Mouse (Mus musculus) forebrain, embryonic 16.5 days (tissue): Measurements from ENCODE around the gene 4933424G06Rik. TPM values are rescaled to one million over a fixed set of nuclear protein-coding genes. Genes with fewer than 3 reads are reported as not detected.

Experiments used
- ATAC-seq: fragments of 200-750 bp; cut with Nextera tagmentation; 2 replicates; pipeline ENCODE4 v1.8.0; 2017; ENCODE audit warnings: mild to moderate bottlenecking, moderate library complexity
- H3K27ac ChIP-seq: fragments of 300-500 bp; sonication (generic); 2 replicates; pipeline ENCODE4 v1.5.1; 2014; ENCODE audit warnings: low read length, control low read depth
- H3K27me3 ChIP-seq: fragments of 300-500 bp; sonication (generic); replicated peaks from 2 replicates; pipeline ENCODE4 v1.6.1; 2014; ENCODE audit warnings: low read length; ENCODE audit not compliant: control insufficient read depth, insufficient read depth
- H3K36me3 ChIP-seq: fragments of 300-500 bp; sonication (generic); 2 replicates; pipeline ENCODE4 v1.6.1; 2014; ENCODE audit not compliant: control insufficient read depth, insufficient read depth
- H3K4me1 ChIP-seq: fragments of 300-500 bp; sonication (generic); replicated peaks from 2 replicates; pipeline ENCODE4 v1.6.1; 2014; ENCODE audit warnings: low read length; ENCODE audit not compliant: control insufficient read depth, insufficient read depth
- H3K4me2 ChIP-seq: fragments of 300-500 bp; sonication (generic); 2 replicates; pipeline ENCODE4 v1.6.1; 2014; ENCODE audit warnings: mild to moderate bottlenecking, low read length, control low read depth
- H3K4me3 ChIP-seq: fragments of 300-500 bp; sonication (generic); replicated peaks from 2 replicates; pipeline ENCODE4 v1.5.1; 2014; ENCODE audit warnings: mild to moderate bottlenecking, low read length, control low read depth
- H3K9ac ChIP-seq: fragments of 300-500 bp; sonication (generic); replicated peaks from 2 replicates; pipeline ENCODE4 v1.6.1; 2014; ENCODE audit warnings: low read depth, low read length, control low read depth
- H3K9me3 ChIP-seq: fragments of 300-500 bp; sonication (generic); 2 replicates; pipeline ENCODE4 v1.6.1; 2016; ENCODE audit warnings: low read length; ENCODE audit not compliant: control insufficient read depth
- WGBS: fragments of 180-500 bp; shearing (Covaris S2); extraction: QIAGEN DNeasy Blood & Tissue Kit; methylation state at CpG from one replicate; pipeline ENCODE4 v1.1.7; 2014; 5-methylcytosine and 5-hydroxymethylcytosine counted together
- polyA plus RNA-seq: library from polyadenylated mRNA; unstranded; fragments of >200 nt; fragmentation: Nextera tagmentation; extraction: Ambion mirVana; gene quantifications from 2 replicates; pipeline ENCODE4 v1.2.1, GENCODE M21; 2015

Gene 4933424G06Rik
- polyA plus RNA-seq, 1 experiment from 2014 or later: 0.77 TPM

- Histone ChIP-seq H3K4me3 (no peak overlapping the region), H3K9ac (no peak overlapping the region), H3K27me3 (no peaks in the 10 kb centered on the region), H3K36me3 (no peaks in the 10 kb centered on the region), H3K4me1 (no peaks in the 10 kb centered on the region), H3K9me3 (no peaks in the 10 kb centered on the region), H3K4me2 (no peak overlapping the region), H3K27ac (no peak overlapping the region)
- ATAC-seq: peak; percentile 67
- 18% methylated on average over 4 of the region's 4 CpGs for WGBS
These were observed 27.4 kb downstream of the 4933424G06Rik start for GRCm38 (mm10) chr1:36737300-36737699.

GRCm38 (mm10) chr1:36739231-36739630, 29.3 kb downstream of the 4933424G06Rik start:
- WGBS: 64% methylated on average over 5 of the region's 5 CpGs
- Histone ChIP-seq H3K27me3 (no peaks in the 10 kb centered on the region), H3K9ac (no peak overlapping the region), H3K9me3 (no peaks in the 10 kb centered on the region), H3K36me3 (no peaks in the 10 kb centered on the region), H3K4me3 (no peak overlapping the region), H3K4me2 (no peak overlapping the region), H3K27ac (no peak overlapping the region), H3K4me1 (peaks cover 2% of the 10 kb centered on the region)
- ATAC-seq: no peak

GRCm38 (mm10) chr1:36743046-36743445, 33.1 kb downstream of the 4933424G06Rik start:
- Histone ChIP-seq H3K9ac (no peak overlapping the region), H3K36me3 (no peaks in the 10 kb centered on the region), H3K27me3 (no peaks in the 10 kb centered on the region), H3K9me3 (no peaks in the 10 kb centered on the region), H3K27ac (no peak overlapping the region), H3K4me1 (peaks cover 6% of the 10 kb centered on the region), H3K4me3 (no peak overlapping the region), H3K4me2 (no peak overlapping the region)
- 83% methylated on average over 9 of the region's 9 CpGs for WGBS
- ATAC-seq: no peak

- Histone ChIP-seq H3K4me3 (peak overlapping the region; percentile 37), H3K27ac (peak overlapping the region; percentile 1; the same call in 1 of the 2 replicates), H3K9me3 (no peaks in the 10 kb centered on the region), H3K9ac (no peak overlapping the region), H3K36me3 (no peaks in the 10 kb centered on the region), H3K4me1 (peaks cover 6% of the 10 kb centered on the region), H3K27me3 (no peaks in the 10 kb centered on the region), H3K4me2 (peak overlapping the region; percentile 50)
- 21% methylated on average over 17 of the region's 17 CpGs for WGBS
- peak; percentile 89 for ATAC-seq
These were observed 34.5 kb downstream of the 4933424G06Rik start for GRCm38 (mm10) chr1:36744268-36744944.

GRCm38 (mm10) chr1:36745661-36746060, 35.7 kb downstream of the 4933424G06Rik start:
- no peaks in the 10 kb centered on the region for H3K9me3 ChIP-seq
- peaks cover 6% of the 10 kb centered on the region for H3K4me1 ChIP-seq
- no peak overlapping the region for H3K4me2 ChIP-seq
- WGBS: 47% methylated on average over 4 of the region's 4 CpGs
- ATAC-seq: no peak
- H3K9ac ChIP-seq: no peak overlapping the region
- H3K27ac ChIP-seq: no peak overlapping the region
- no peaks in the 10 kb centered on the region for H3K36me3 ChIP-seq
- H3K4me3 ChIP-seq: no peak overlapping the region
- H3K27me3 ChIP-seq: no peaks in the 10 kb centered on the region

- ATAC-seq: no peak
- Histone ChIP-seq H3K9ac (no peak overlapping the region), H3K27ac (no peak overlapping the region), H3K4me3 (no peak overlapping the region), H3K36me3 (no peaks in the 10 kb centered on the region), H3K27me3 (no peaks in the 10 kb centered on the region), H3K4me1 (peaks cover 6% of the 10 kb centered on the region), H3K9me3 (no peaks in the 10 kb centered on the region), H3K4me2 (no peak overlapping the region)
- 41% methylated on average over 15 of the region's 15 CpGs for WGBS
These were observed 36.5 kb downstream of the 4933424G06Rik start for GRCm38 (mm10) chr1:36746452-36746851.

GRCm38 (mm10) chr1:36753932-36754675, 44.2 kb downstream of the 4933424G06Rik start:
- H3K9me3 ChIP-seq: no peaks in the 10 kb centered on the region
- no peak overlapping the region for H3K4me3 ChIP-seq
- ATAC-seq: no peak
- H3K9ac ChIP-seq: no peak overlapping the region
- 77% methylated on average over 6 of the region's 6 CpGs for WGBS
- H3K27ac ChIP-seq: no peak overlapping the region
- H3K4me1 ChIP-seq: no peaks in the 10 kb centered on the region
- no peaks in the 10 kb centered on the region for H3K36me3 ChIP-seq
- H3K27me3 ChIP-seq: no peaks in the 10 kb centered on the region
- H3K4me2 ChIP-seq: no peak overlapping the region

GRCm38 (mm10) chr1:36758553-36758952, 48.6 kb downstream of the 4933424G06Rik start:
- Histone ChIP-seq H3K9me3 (no peaks in the 10 kb centered on the region), H3K4me1 (no peaks in the 10 kb centered on the region), H3K4me3 (no peak overlapping the region), H3K27ac (no peak overlapping the region), H3K4me2 (no peak overlapping the region), H3K27me3 (no peaks in the 10 kb centered on the region), H3K36me3 (no peaks in the 10 kb centered on the region), H3K9ac (no peak overlapping the region)
- WGBS: 81% methylated on average over 9 of the region's 9 CpGs
- ATAC-seq: no peak

GRCm38 (mm10) chr1:36759076-36759475, 49.1 kb downstream of the 4933424G06Rik start:
- Histone ChIP-seq H3K4me1 (no peaks in the 10 kb centered on the region), H3K9me3 (no peaks in the 10 kb centered on the region), H3K27me3 (no peaks in the 10 kb centered on the region), H3K27ac (no peak overlapping the region), H3K4me3 (no peak overlapping the region), H3K9ac (no peak overlapping the region), H3K36me3 (no peaks in the 10 kb centered on the region), H3K4me2 (no peak overlapping the region)
- 86% methylated on average over 18 of the region's 18 CpGs for WGBS
- no peak for ATAC-seq
